Mouse (Mus musculus) thymus, adult 2 months (tissue): Measurements from ENCODE around the gene Rad51b. TPM values are rescaled to one million over a fixed set of nuclear protein-coding genes. Genes with fewer than 3 reads are reported as not detected.

Experiments
- DNase-seq: peaks from one replicate; pipeline ENCODE4 v3.0.0; 2021
- H3K27ac ChIP-seq: fragments of 200-500 bp; 2 replicates; pipeline ENCODE4 v1.5.1; 2012; ENCODE audit warnings: low read length, control low read depth; ENCODE audit not compliant: control insufficient read depth, insufficient read depth
- H3K27me3 ChIP-seq: fragments of 200-500 bp; 2 replicates; pipeline ENCODE4 v1.6.1; 2012; ENCODE audit warnings: mild to moderate bottlenecking, low read length, moderate library complexity, mixed read lengths; ENCODE audit not compliant: control insufficient read depth, insufficient read depth
- H3K36me3 ChIP-seq: fragments of 200-500 bp; 2 replicates; pipeline ENCODE4 v1.6.1; 2012; ENCODE audit warnings: mild to moderate bottlenecking, low read length, moderate library complexity; ENCODE audit not compliant: control insufficient read depth, insufficient read depth
- H3K4me1 ChIP-seq: fragments of 200-500 bp; replicated peaks from 2 replicates; pipeline ENCODE4 v1.6.1; 2012; ENCODE audit warnings: low read length; ENCODE audit not compliant: control insufficient read depth, insufficient read depth
- H3K4me3 ChIP-seq: fragments of 200-500 bp; 2 replicates; pipeline ENCODE4 v1.5.1; 2012; ENCODE audit warnings: mild to moderate bottlenecking, low read length, control low read depth, moderate library complexity; ENCODE audit not compliant: control insufficient read depth, insufficient read depth
- CTCF ChIP-seq: fragments of 200-500 bp; IDR thresholded peaks from 2 replicates; pipeline ENCODE4 v1.5.1; 2012; ENCODE audit warnings: mild to moderate bottlenecking, control low read depth, low read length, moderate library complexity, borderline replicate concordance; ENCODE audit not compliant: control insufficient read depth, poor library complexity, insufficient read depth; ENCODE audit errors: extremely low read depth
- POLR2A ChIP-seq: fragments of 200-500 bp; IDR thresholded peaks from 2 replicates; pipeline ENCODE4 v1.6.1; 2012; ENCODE audit warnings: mild to moderate bottlenecking, low read length, control low read depth, moderate library complexity; ENCODE audit not compliant: control insufficient read depth, poor library complexity, insufficient read depth; ENCODE audit errors: extremely low read depth
- WGBS: fragments of 180-500 bp; shearing (Covaris S2); methylation state at CpG from one replicate; pipeline ENCODE4 v1.1.7; 2018; 5-methylcytosine and 5-hydroxymethylcytosine counted together
- polyA plus RNA-seq: library from polyadenylated mRNA; depleted of rRNA; stranded (reverse); fragments of >200 nt; gene quantifications from 2 replicates; pipeline ENCODE4 v1.2.3, GENCODE M21; 2012

Rad51b gene
- polyA plus RNA-seq, 1 experiment: 1.1 TPM

DNA sequence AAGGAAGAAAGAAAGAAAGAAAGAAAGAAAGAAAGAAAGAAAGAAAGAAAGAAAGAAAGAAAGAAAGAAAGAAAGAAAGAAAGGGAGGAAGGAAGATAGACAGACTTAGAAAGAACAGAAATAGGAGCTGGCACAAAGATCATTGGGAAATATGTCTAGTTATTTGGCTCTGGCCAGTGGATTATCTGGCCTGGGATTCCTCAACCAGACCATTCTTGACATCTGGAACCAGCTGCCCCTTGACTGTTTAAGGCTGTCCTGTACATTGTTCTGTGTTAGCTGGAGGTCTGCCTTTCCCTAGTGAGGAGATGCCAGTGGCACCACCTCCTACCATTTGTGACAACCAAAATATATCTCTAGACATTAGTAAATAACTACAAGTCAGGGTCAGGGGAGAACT lies 441.6 kb downstream of the Rad51b start:
- H3K27me3 ChIP-seq: no peaks in the 10 kb centered on the region
- DNase-seq: no peak
- TF ChIP-seq CTCF: no peak
- TF ChIP-seq POLR2A: no peak

DNA sequence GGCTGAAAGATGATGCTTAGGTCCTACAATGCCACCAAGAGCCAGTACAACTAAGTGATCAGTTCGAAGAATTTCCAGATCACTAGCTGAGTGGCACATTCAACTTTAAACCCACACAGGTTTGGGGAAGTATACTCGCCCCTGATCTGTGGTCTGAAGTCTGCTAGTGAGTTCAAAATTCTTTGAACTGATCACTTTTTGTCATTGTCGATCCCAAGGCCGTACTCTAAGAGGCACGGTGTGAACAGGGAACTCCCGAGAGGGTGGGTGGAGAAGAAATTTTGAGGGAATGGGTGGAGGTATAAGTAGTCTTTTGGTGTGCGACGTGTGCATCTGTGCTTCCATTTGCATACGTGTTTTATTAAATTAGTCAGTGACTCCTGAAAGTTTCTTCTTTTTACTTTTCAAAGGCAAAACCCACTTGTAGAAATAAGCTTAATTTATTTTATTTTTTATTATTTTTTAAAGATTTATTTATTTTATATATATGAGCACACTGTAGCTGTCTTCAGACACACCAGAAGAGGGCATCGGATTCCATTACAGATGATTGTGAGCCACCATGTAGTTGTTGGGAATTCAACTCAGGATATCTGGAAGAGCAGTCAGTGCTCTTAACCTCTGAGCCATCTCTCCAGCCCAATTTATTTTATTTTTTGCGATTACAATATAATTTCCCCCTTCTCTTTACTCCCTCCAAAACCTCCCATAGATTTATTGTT lies 443.0 kb downstream of the Rad51b start:
- TF ChIP-seq CTCF (no peak), POLR2A (no peak)
- WGBS: 80% methylated on average over 11 of the region's 11 CpGs
- Histone ChIP-seq H3K36me3 (no peaks in the 10 kb centered on the region), H3K4me1 (no peaks in the 10 kb centered on the region), H3K4me3 (no peak overlapping the region), H3K27ac (no peak overlapping the region), H3K27me3 (no peaks in the 10 kb centered on the region)
- DNase-seq: no peak

More for the DNA sequence above, 441.6 kb downstream of the Rad51b start:
- no peak overlapping the region for H3K4me3 ChIP-seq
- no peak overlapping the region for H3K27ac ChIP-seq
- H3K36me3 ChIP-seq: no peaks in the 10 kb centered on the region
- H3K4me1 ChIP-seq: no peaks in the 10 kb centered on the region

DNA sequence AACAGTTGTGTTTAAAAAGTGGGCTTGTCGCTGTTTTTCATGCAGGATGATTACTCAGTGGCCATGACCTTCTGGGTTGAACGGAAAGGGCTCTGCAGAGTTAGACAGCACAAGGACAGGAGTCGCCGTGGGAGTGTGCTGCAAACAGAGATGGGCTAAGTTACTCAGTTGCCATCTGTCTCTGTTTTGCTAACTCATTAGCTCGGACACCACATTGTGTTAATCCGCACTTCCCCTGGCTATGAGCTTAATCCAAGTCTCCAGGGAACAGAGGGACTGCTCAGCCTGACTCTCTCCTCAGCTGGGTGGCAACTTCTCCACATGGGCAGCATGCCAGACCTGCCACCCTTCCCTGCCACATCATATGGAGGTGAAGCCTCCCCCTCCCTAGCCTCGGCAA lies 445.1 kb downstream of the Rad51b start:
- TF ChIP-seq POLR2A (no peak), CTCF (no peak)
- Histone ChIP-seq H3K4me3 (no peak overlapping the region), H3K27me3 (no peaks in the 10 kb centered on the region), H3K27ac (no peak overlapping the region), H3K36me3 (no peaks in the 10 kb centered on the region), H3K4me1 (no peaks in the 10 kb centered on the region)
- WGBS: 94% methylated on average over 7 of the region's 7 CpGs
- no peak for DNase-seq

DNA sequence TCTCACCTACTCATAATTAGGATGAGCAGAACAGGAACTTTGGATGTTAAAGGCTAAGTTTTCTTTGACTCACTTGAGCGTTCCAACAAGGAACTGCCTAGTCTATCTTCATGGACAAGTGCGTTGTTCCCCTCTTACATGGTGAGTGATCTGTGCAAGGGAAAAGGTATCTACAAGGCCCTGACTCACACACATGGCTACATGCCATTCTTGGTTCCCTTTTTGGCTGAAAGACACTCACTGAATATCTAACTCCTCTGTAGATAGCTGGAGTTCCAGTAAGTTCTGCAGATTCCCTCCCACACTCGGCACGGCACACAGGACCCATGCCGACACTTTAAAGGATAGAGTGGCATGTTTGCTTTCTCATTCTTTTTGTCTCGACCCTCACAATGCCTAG lies 447.0 kb downstream of the Rad51b start:
- no peak overlapping the region for H3K4me3 ChIP-seq
- no peaks in the 10 kb centered on the region for H3K4me1 ChIP-seq
- H3K36me3 ChIP-seq: no peaks in the 10 kb centered on the region
- H3K27ac ChIP-seq: no peak overlapping the region
- no peak for TF ChIP-seq POLR2A
- TF ChIP-seq CTCF: no peak
- DNase-seq: no peak
- 88% methylated on average over 6 of the region's 6 CpGs for WGBS
- no peaks in the 10 kb centered on the region for H3K27me3 ChIP-seq

DNA sequence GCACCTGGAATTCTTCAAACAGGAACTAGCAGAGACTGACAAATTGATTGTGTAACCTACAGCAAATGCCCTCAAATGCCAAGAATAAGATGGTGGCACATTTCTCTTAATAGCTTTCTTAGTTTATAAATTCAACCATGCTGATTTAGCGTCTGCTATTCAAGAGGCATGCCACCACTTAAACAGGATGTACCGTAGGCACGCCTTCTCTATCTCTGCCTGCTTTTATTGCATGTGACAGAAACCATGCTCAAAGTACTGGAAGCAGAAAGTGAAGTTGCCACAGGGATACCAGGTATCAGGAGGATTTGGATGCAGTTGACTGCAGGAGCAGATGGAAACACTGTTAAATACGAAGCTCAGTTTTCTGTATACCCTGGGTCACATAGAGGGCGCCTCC lies 448.1 kb downstream of the Rad51b start:
- no peaks in the 10 kb centered on the region for H3K36me3 ChIP-seq
- H3K27me3 ChIP-seq: no peaks in the 10 kb centered on the region
- no peak overlapping the region for H3K4me3 ChIP-seq
- no peak for DNase-seq
- H3K4me1 ChIP-seq: no peaks in the 10 kb centered on the region
- no peak overlapping the region for H3K27ac ChIP-seq
- 90% methylated on average over 5 of the region's 5 CpGs for WGBS
- no peak for TF ChIP-seq POLR2A
- TF ChIP-seq CTCF: no peak

DNA sequence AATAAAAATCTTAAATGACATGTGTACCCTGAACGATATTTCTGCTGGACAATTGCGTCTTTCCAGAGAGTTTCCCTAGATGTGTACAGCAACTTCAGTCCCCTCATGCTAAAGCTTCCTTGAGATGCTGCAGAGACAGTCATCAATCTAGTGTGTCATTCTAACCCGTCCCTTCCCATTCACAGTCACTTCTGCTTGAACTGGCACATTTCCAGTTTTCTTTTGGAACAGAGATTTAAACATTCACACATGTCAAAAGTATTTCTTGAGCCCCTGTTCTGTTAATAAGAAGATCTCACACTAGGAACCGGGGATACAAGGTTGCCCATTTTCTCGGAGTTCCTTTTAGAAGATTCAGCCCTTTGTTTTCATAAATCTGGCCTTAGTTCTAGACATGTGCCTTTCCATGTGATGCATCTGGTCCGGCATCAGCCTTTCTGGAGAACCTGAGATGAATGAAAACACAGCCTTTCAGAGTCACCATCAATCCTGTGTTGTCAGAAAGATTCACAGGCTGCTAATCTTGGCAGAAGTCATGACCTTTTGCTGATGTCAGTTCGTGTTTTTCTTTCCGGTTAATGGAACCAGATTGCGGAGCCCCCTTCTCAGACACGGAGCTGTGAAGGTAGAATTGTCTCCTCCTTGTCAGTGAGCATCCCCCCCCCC lies 448.9 kb downstream of the Rad51b start:
- no peak for DNase-seq
- no peak for TF ChIP-seq POLR2A
- TF ChIP-seq CTCF: no peak
- no peak overlapping the region for H3K27ac ChIP-seq
- H3K4me1 ChIP-seq: no peaks in the 10 kb centered on the region
- H3K36me3 ChIP-seq: no peaks in the 10 kb centered on the region
- H3K27me3 ChIP-seq: no peaks in the 10 kb centered on the region
- H3K4me3 ChIP-seq: no peak overlapping the region
- 94% methylated on average over 10 of the region's 10 CpGs for WGBS
